Mouse (Mus musculus) neural tube, embryonic 12.5 days (tissue): ENCODE measurements at regions not wholly inside any gene's neighbourhood (a gene's known extent, or its start where the extent isn't known, plus 50 kb on each side); places are given as distances from the start of the nearest gene placed in this dataset.
"Not testable (repeated sequence)": the region's sequence is repeated elsewhere in the genome, so short reads cannot be mapped to it uniquely, and the experiment has no call there.

ENCODE experiments used
- ATAC-seq: fragments of 200-750 bp; cut with Nextera tagmentation; 2 replicates; pipeline ENCODE4 v1.8.0; 2017; ENCODE audit warnings: low read depth, mild to moderate bottlenecking, moderate TSS enrichment, moderate library complexity; ENCODE audit not compliant: low FRiP score
- H3K27ac ChIP-seq: fragments of 300-500 bp; sonication (generic); 2 replicates; pipeline ENCODE4 v1.5.1; 2016
- H3K27me3 ChIP-seq: fragments of 300-500 bp; sonication (generic); replicated peaks from 2 replicates; pipeline ENCODE4 v1.6.1; 2016; ENCODE audit warnings: mild to moderate bottlenecking
- H3K36me3 ChIP-seq: fragments of 300-500 bp; sonication (generic); 2 replicates; pipeline ENCODE4 v1.6.1; 2016; ENCODE audit warnings: mild to moderate bottlenecking
- H3K4me1 ChIP-seq: fragments of 300-500 bp; sonication (generic); 2 replicates; pipeline ENCODE4 v1.6.1; 2016
- H3K4me2 ChIP-seq: fragments of 300-500 bp; sonication (generic); replicated peaks from 2 replicates; pipeline ENCODE4 v1.6.1; 2016; ENCODE audit warnings: mild to moderate bottlenecking
- H3K4me3 ChIP-seq: fragments of 300-500 bp; sonication (generic); 2 replicates; pipeline ENCODE4 v1.5.1; 2016
- H3K9ac ChIP-seq: fragments of 300-500 bp; sonication (generic); 2 replicates; pipeline ENCODE4 v1.6.1; 2016; ENCODE audit warnings: mild to moderate bottlenecking
- H3K9me3 ChIP-seq: fragments of 300-500 bp; sonication (generic); 2 replicates; pipeline ENCODE4 v1.6.1; 2016; ENCODE audit warnings: mild to moderate bottlenecking
- WGBS: fragments of 180-500 bp; shearing (Covaris S2); methylation state at CpG from one replicate; pipeline ENCODE4 v1.1.7; 2016; 5-methylcytosine and 5-hydroxymethylcytosine counted together

GRCm38 (mm10) chr11:31562954-31563353, 108.7 kb downstream of the Bod1 start:
- H3K36me3 ChIP-seq: no peaks in the 10 kb centered on the region
- no peak overlapping the region for H3K4me3 ChIP-seq
- H3K9ac ChIP-seq: no peak overlapping the region
- ATAC-seq: no peak
- H3K4me1 ChIP-seq: no peaks in the 10 kb centered on the region
- no peak overlapping the region for H3K4me2 ChIP-seq
- H3K9me3 ChIP-seq: no peaks in the 10 kb centered on the region
- no peak overlapping the region for H3K27ac ChIP-seq
- 87% methylated on average over 3 of the region's 3 CpGs for WGBS
- H3K27me3 ChIP-seq: no peaks in the 10 kb centered on the region

DNA sequence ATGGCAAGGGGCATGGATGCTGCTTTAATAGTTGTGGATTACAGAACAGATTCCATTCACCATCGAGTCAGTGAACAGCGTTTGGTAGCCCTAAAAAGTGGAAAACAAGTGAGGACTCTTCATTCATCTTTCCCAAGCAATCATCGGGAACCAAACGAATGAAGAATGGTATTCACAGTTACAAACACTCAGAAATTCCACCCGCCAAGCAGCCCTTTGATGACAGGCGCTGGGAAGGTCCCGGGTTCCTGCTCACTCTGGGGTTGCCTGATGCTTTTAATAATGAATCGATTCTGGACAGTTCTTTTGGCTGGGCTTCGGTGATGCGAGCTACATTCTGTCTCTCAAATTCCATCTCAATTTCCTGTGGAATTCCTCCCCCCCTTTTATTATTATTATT, 110.9 kb downstream of the Bod1 start:
- H3K9ac ChIP-seq: no peak overlapping the region
- H3K36me3 ChIP-seq: no peaks in the 10 kb centered on the region
- no peak for ATAC-seq
- no peak overlapping the region for H3K27ac ChIP-seq
- no peak overlapping the region for H3K4me3 ChIP-seq
- WGBS: 81% methylated on average over 10 of the region's 10 CpGs
- H3K9me3 ChIP-seq: no peaks in the 10 kb centered on the region
- no peaks in the 10 kb centered on the region for H3K4me1 ChIP-seq
- H3K4me2 ChIP-seq: no peak overlapping the region
- H3K27me3 ChIP-seq: no peaks in the 10 kb centered on the region

DNA sequence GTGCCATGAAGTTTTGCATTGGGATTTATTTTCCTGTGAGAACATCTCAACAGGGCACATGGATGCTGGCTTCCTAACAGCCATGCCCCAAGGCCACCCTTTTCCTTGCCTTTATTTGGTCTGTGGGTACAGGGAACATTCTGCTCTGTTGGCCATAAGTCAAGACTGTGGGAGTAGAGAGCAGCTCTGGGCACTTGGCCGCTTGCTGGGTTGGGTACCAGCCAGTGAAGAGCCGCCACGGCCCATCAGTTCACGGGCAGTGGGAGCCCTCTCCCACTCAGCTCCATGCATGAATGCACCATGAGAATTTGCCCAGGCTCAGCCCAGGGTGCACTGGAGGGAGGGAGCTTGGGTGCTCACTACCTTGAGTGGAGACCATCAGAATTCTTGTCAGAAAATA, 116.6 kb downstream of the Bod1 start:
- Histone ChIP-seq H3K27ac (no peak overlapping the region), H3K27me3 (no peaks in the 10 kb centered on the region), H3K9me3 (no peaks in the 10 kb centered on the region), H3K9ac (no peak overlapping the region), H3K4me2 (no peak overlapping the region), H3K4me3 (no peak overlapping the region), H3K4me1 (no peaks in the 10 kb centered on the region), H3K36me3 (no peaks in the 10 kb centered on the region)
- 87% methylated on average over 4 of the region's 4 CpGs for WGBS
- ATAC-seq: no peak

GRCm38 (mm10) chr11:31551614-31552271, 119.9 kb downstream of the Bod1 start:
- 63% methylated on average over 10 of the region's 10 CpGs for WGBS
- H3K4me1 ChIP-seq: no peaks in the 10 kb centered on the region
- no peak for ATAC-seq
- H3K27ac ChIP-seq: no peak overlapping the region
- H3K4me2 ChIP-seq: no peak overlapping the region
- H3K9ac ChIP-seq: no peak overlapping the region
- no peak overlapping the region for H3K4me3 ChIP-seq
- H3K9me3 ChIP-seq: peaks cover 6% of the 10 kb centered on the region; the same call in 1 of the 2 replicates
- H3K36me3 ChIP-seq: no peaks in the 10 kb centered on the region
- no peaks in the 10 kb centered on the region for H3K27me3 ChIP-seq

- Histone ChIP-seq H3K27me3 (no peaks in the 10 kb centered on the region), H3K4me3 (no peak overlapping the region), H3K9ac (no peak overlapping the region), H3K36me3 (no peaks in the 10 kb centered on the region), H3K4me2 (no peak overlapping the region), H3K27ac (no peak overlapping the region), H3K9me3 (peaks cover 6% of the 10 kb centered on the region; the same call in 1 of the 2 replicates), H3K4me1 (no peaks in the 10 kb centered on the region)
- no peak for ATAC-seq
- 60% methylated on average over 6 of the region's 6 CpGs for WGBS
These were observed 120.7 kb downstream of the Bod1 start for GRCm38 (mm10) chr11:31550747-31551613.

DNA sequence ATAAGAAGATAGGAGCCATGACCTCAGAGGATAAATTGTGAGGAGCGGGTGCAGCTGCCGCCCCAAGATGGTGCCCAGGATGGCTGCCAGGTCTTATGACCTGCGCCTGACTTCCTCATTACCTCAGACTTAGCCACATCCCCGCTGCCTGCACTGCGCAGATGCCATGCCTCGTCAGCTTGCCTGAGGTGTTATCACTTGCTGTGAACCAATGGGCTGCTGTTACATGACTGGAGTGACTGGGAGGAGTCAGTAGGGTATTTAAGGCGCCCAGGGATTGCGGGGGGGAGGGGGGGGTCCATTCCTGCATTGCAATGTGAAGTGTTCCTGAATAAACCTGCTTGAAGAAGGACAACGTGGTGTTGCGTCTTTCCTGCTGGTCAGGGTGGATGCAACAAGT, 126.2 kb downstream of the Bod1 start:
- H3K4me1 ChIP-seq, H3K4me3 ChIP-seq, H3K9me3 ChIP-seq, ATAC-seq, H3K9ac ChIP-seq, H3K27me3 ChIP-seq, H3K27ac ChIP-seq, H3K36me3 ChIP-seq, H3K4me2 ChIP-seq: not testable (repeated sequence)
- WGBS: 89% methylated on average over 10 of the region's 10 CpGs

GRCm38 (mm10) chr11:31542635-31543219, 129.0 kb downstream of the Bod1 start:
- Histone ChIP-seq H3K36me3 (no peaks in the 10 kb centered on the region), H3K27ac (no peak overlapping the region), H3K4me3 (no peak overlapping the region), H3K9ac (no peak overlapping the region), H3K27me3 (no peaks in the 10 kb centered on the region), H3K9me3 (no peaks in the 10 kb centered on the region), H3K4me2 (no peak overlapping the region), H3K4me1 (no peaks in the 10 kb centered on the region)
- ATAC-seq: no peak
- 88% methylated on average over 8 of the region's 8 CpGs for WGBS

DNA sequence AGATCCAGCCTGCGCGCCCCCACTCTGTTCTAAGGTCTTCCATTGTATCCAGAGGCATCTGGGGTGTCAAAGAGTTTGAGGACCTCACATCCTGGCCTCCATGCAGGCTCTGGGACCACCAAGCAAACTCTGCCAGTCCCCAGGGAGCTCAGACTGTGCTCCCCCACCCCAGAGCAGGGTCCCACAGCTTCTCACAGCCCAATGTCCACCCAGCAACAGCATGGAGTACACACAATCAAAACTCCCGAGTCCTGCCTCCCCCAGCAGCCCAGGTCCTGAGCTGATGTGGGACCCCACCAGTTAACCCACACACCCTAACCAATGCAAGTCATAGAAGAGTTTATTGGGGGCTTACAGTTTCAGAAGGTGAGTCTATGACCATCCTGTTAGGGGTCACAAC, 130.3 kb downstream of the Bod1 start:
- Histone ChIP-seq H3K27ac (no peak overlapping the region), H3K4me3 (no peak overlapping the region), H3K4me1 (no peaks in the 10 kb centered on the region), H3K27me3 (no peaks in the 10 kb centered on the region), H3K9ac (no peak overlapping the region), H3K9me3 (no peaks in the 10 kb centered on the region), H3K4me2 (no peak overlapping the region), H3K36me3 (no peaks in the 10 kb centered on the region)
- ATAC-seq: no peak
- 81% methylated on average over 3 of the region's 3 CpGs for WGBS

GRCm38 (mm10) chr11:31540816-31541215, 130.9 kb downstream of the Bod1 start:
- Histone ChIP-seq H3K4me2 (no peak overlapping the region), H3K27ac (no peak overlapping the region), H3K36me3 (no peaks in the 10 kb centered on the region), H3K27me3 (no peaks in the 10 kb centered on the region), H3K4me1 (no peaks in the 10 kb centered on the region), H3K4me3 (no peak overlapping the region), H3K9ac (no peak overlapping the region), H3K9me3 (no peaks in the 10 kb centered on the region)
- no peak for ATAC-seq

DNA sequence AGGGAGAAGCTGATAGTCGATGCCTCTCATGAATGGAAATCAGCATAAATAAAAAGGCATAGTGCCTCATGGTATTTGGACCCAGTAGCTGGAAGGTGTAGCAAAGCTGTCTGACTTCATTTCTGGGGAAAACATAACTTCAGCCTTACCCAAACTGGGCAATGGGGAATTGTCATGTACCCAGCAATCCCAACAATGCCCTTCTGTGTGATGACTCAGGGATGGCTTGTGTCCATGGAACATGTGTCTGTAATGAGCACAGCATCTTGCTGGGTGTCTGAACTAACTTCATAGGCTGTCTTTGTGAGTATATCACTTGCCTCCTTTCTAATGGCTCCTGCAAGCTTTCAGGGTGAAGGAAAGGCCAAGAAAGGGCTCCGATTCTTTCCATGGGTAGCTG, 140.3 kb downstream of the Bod1 start:
- Histone ChIP-seq H3K4me2 (no peak overlapping the region), H3K4me3 (no peak overlapping the region), H3K27me3 (no peaks in the 10 kb centered on the region), H3K9ac (no peak overlapping the region), H3K9me3 (no peaks in the 10 kb centered on the region), H3K27ac (no peak overlapping the region), H3K36me3 (no peaks in the 10 kb centered on the region), H3K4me1 (no peaks in the 10 kb centered on the region)
- 87% methylated on average over 2 of the region's 2 CpGs for WGBS
- ATAC-seq: no peak

- H3K4me1 ChIP-seq: no peaks in the 10 kb centered on the region
- no peak for ATAC-seq
- H3K27me3 ChIP-seq: no peaks in the 10 kb centered on the region
- no peak overlapping the region for H3K4me2 ChIP-seq
- no peak overlapping the region for H3K27ac ChIP-seq
- no peak overlapping the region for H3K9ac ChIP-seq
- no peak overlapping the region for H3K4me3 ChIP-seq
- no peaks in the 10 kb centered on the region for H3K9me3 ChIP-seq
- 87% methylated on average over 3 of the region's 3 CpGs for WGBS
- H3K36me3 ChIP-seq: no peaks in the 10 kb centered on the region
These were observed 140.8 kb downstream of the Bod1 start for GRCm38 (mm10) chr11:31530851-31531250.

DNA sequence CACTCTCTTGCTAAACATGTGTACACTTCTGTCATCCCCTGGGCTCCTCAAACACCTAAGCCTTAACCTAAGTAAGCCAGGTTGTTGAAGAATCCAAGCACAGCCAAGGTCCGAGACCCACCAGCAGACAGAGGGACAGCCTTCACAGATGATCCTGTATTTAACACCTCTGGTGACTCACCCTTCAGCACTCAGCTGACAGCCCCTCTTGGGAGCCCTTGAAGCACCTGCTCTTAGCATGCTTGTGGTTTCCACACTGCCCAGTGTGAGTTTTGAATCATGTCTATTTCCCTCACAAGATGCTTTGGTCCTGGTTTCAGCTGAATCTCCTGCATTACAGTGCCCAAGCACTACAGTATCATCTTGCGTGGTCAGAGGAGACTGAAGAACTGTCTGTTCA, 142.0 kb downstream of the Bod1 start:
- no peak overlapping the region for H3K4me2 ChIP-seq
- ATAC-seq: no peak
- no peaks in the 10 kb centered on the region for H3K36me3 ChIP-seq
- H3K9ac ChIP-seq: no peak overlapping the region
- no peak overlapping the region for H3K4me3 ChIP-seq
- no peaks in the 10 kb centered on the region for H3K9me3 ChIP-seq
- no peak overlapping the region for H3K27ac ChIP-seq
- H3K27me3 ChIP-seq: no peaks in the 10 kb centered on the region
- H3K4me1 ChIP-seq: no peaks in the 10 kb centered on the region
- 87% methylated on average over 2 of the region's 2 CpGs for WGBS
